Mouse (Mus musculus) urinary bladder, postnatal 36 days (tissue): Measurements from ENCODE around the gene March1.
A peak's percentile ranks its signal among the peaks of the same experiment; 100 is the strongest.
"Not testable (repeated sequence)": the region's sequence is repeated elsewhere in the genome, so short reads cannot be mapped to it uniquely, and the experiment has no call there.

Experiments used
- DNase-seq, 2 experiments: peaks; one replicate each; pipeline ENCODE4 v3.0.0; 2022; ENCODE audit warnings: low spot score in 2 of 2, mixed read lengths in 1 of 2

The March1 gene

DNA sequence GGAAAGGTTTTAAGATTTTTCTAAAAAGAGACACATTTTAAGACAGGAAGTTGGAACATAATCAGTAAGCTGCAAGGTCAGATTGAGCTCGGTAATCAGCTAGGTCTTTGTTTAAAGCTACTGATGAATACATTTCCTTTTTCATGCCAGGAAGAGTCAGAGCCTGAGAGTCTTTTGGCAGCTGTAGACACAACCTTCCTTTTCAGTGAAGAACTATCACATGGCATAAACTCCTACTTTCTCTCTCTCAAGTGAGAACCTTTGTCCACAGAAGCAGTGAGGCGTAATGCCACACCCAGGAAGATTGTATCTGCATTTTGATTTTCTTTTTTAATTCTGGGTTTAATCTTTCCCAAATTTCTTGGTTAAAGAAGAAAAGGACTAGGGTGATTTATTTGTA is 795.4 kb downstream of the March1 start:
- no peak for DNase-seq

DNA sequence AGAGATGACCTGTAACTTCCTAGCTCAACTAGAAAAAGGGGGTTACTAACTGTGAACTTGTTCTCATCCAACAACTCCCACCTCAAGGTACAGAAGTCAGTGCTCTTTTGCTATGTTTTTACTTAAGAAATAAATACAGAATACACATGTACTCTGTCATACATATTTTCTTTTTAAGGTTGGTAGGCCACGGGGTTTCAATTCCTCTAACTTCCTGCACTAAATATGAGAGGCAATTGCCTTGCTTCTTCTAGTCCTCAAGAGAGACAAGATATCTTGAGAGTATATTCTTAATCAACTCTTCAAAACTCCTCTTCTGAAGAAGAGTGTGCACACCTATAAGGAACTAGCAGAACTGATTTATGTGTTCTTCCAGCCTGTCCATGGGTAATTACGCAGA is 797.5 kb downstream of the March1 start:
- DNase-seq, result no peak

DNA sequence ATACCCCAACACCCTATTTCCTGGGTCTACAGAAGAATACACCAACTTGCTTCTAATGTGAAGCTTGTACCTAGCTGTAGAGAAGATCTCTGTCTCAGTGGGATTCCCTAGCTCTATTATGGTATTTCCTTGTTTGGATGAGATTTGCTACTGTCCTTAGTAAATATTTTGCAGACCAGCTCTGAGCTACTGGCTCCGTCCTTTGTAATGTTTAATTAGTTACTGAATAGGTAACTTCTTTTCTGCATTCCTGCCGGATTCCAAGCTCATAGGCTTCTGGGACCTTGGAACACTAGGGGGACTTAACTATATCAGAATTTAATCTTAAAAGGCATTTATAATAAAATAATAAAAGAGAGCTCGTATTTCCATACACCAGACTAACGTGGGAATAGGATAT is 799.9 kb downstream of the March1 start:
- DNase-seq, result not testable (repeated sequence)

GRCm38 (mm10) chr8:66430639-66431038 is 812.9 kb downstream of the March1 start:
- DNase-seq, result no peak

- no peak for DNase-seq
Measured at GRCm38 (mm10) chr8:66433577-66433976, 815.9 kb downstream of the March1 start.

DNA sequence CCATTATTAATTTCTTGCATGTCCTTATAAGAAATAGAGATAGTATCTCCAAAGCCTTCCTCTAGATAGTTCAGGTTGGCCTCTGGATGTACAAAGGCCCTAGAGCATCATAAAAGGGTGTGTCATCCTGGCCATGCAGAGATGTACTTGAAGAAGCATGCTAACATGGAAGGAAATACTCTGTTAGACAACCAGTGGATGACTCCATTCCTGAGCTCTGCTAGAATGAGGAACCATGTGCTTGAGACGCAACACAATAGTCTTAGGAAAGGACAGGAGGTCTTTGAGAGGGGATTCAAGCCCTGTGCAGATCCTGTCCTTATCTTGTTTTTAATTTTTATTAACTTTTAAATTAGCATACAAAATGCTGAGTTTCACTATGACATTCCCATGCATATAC is 819.1 kb downstream of the March1 start:
- DNase-seq, result no peak

GRCm38 (mm10) chr8:66437929-66438328 is 820.2 kb downstream of the March1 start:
- DNase-seq, result no peak

- DNase-seq, result peak in 1 of 2 experiments; percentile 4
Measured at GRCm38 (mm10) chr8:66438468-66438867, 820.8 kb downstream of the March1 start.

DNA sequence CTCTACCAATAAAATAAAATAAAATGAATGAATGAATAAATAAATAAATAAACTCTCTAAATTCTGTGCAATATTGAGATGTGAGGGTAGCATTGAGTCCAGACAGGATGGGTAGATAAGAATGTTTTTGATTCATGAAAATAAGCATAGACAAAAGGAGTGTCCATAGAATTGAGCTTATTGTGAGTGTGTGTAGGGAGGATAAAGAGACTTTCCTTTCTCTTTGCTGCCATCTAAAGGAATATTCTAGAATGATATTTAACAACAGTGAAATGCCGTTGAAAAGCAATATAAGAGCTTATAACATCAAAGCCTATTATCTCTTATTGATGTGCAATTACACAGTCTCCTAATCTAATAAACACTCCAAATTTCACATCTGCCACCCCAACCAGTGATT is 823.4 kb downstream of the March1 start:
- no peak for DNase-seq

DNA sequence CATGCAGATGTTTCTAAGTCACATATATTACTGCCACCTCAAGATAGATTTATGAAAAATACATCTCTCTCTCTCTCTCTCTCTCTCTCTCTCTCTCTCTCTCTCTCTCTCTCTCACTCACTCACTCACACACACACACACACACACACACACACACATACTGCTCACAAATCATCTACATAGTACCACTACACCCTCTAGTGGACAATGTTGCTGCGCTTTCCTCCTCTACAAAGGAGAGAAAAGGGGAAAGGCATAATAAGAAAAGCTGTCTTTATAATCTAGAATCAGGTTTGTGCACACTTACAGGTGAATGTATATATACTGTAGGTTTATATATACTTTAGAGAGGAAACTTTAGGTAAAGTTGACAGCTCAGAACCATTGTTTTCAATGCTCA is 825.1 kb downstream of the March1 start:
- no peak for DNase-seq

DNA sequence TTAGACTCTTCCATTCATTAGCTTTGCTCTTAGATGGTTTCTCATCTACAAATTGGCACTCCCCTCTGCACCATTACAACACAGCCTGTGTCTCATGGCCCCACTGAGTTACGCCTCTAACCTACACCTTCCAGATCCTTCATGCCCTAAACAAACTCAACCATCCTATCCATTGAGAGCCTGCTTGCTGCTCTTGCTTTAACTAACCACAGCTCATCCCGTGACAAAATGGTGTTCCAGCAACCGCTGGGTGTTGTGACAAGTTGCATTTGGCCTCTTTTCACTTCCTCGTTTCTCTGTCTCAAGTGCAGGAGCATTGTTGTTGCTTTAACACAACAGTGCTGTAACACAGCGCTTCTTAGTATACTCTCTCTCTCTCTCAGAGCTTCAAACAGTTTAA is 826.4 kb downstream of the March1 start:
- no peak for DNase-seq

- DNase-seq, result no peak
Measured at GRCm38 (mm10) chr8:66445351-66445750, 827.7 kb downstream of the March1 start.

DNA sequence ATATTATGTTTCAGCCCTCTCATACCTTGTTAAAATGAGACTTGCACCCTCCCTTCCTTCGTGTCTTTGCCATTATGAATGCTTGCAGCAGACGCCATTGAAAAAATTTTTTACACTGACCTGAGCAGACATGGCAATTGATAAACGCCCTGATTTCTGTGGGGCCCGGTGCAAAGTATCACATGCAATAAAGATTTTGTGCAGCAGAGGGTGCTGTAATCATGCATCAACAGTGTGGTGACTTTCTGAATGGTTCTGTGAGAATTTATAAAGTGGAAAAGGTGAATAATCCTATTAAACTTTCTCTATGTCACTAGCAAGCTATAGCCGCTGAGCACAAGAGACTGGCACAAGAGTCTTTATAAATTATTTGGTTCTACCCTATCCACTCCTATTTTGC is 833.0 kb downstream of the March1 start:
- peak; percentile 11 to 14 for DNase-seq

GRCm38 (mm10) chr8:66457057-66457456 is 839.4 kb downstream of the March1 start:
- no peak for DNase-seq

- DNase-seq, result no peak
Measured at GRCm38 (mm10) chr8:66469821-66470220, 852.1 kb downstream of the March1 start.

- DNase-seq, result no peak
Measured at GRCm38 (mm10) chr8:66476880-66477279, 859.2 kb downstream of the March1 start.

- DNase-seq, result peak; percentile 68 to 76
Measured at GRCm38 (mm10) chr8:66486084-66486763, 868.5 kb downstream of the March1 start, which contains the start of gene Tma16. Gene Tma16 (minus strand): TSS chr8:66486530.

DNA sequence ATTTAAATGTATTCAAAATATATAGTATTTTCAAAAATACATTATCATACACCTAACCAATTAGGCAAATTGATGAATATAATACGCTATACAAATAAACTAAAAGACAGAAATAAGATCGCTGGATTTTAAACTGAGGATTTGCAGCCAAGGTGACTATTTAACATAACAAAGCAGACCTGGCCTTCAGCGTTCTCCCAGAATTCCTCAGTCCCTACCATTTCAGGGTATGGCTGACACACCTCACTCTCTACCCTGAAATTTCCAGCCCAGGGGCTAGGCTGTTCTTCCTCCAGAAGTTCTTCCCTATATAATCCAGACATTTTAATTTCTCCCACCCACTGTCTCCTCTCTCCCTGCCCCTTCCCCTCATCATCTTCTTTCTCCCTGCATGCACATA is 870.9 kb downstream of the March1 start:
- no peak for DNase-seq

DNA sequence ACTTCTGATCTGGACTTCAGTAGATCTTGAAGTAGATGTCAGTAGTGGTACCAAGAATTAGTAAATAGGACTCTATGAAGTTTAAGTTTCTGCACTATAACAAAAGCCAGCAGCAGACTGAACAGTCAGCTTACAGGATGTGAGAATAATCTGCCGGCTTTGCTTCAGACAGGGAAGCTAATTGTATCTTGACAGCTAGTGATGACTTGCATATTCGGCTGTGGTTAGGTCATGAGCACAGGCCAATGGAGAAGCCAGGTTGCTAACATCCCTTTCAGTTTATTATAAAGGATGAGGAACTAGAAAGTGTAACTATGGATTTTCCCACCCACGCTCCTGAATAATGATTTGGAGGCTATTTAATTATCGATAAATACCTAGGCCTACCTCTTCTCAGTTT is 872.9 kb downstream of the March1 start:
- no peak for DNase-seq

GRCm38 (mm10) chr8:66494496-66494895 is 876.8 kb downstream of the March1 start:
- no peak for DNase-seq

DNA sequence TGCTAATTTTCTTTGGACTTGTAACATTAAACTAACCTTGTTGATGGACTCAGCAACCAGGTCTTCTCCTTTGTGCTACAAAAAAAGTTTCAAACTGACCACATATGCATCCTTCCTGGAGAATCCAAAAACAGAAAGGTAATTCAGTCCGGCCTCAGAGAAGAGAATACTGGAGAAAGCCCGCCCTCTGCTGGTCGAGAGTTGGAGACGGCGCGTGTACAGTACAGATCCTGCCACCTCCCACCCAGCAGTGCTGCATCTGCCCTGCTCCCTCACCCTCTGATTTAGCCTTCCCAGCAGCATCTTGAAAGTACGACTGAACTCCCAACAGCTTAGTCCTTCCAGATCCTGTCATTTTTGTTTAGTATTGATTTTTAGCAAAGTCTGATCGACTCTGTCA is 878.0 kb downstream of the March1 start:
- DNase-seq, result peak; percentile 43 to 67

- no peak for DNase-seq
Measured at GRCm38 (mm10) chr8:66496998-66497577, 879.4 kb downstream of the March1 start.

GRCm38 (mm10) chr8:66503381-66503780 is 885.7 kb downstream of the March1 start:
- DNase-seq, result no peak

DNA sequence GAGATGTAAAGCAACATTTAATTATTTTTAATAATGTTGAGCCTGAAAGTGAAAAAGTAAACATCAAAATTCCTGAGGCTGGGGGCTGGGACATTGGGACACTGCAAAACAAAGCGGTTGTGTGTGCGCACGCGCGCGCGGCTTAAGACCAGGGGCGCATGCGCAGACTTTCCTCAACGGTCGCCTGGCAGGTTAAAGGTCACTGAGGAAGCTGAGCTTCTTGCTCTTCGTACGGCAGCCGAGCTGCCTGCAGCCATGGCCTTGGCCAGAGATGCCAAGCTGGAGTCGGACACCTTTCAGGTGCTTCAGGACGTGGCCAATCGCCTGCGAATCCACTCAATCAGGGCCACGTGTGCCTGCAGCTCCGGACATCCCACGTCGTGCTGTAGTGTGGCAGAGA is 893.8 kb downstream of the March1 start, which contains the start of gene Tktl2:
Gene Tktl2, plus strand, starts transcription at position 220 of the 400 bp plus-strand sequence.
- no peak for DNase-seq
